Mouse (Mus musculus) CD4-positive helper T cell, adult 2 months (primary cell): ENCODE results near the gene 6430531B16Rik.

Experiments
- DNase-seq: peaks from one replicate; pipeline ENCODE4 v3.0.0-alpha.2; 2012; ENCODE audit warnings: low read depth, missing footprints, low spot score

Gene 6430531B16Rik

DNA sequence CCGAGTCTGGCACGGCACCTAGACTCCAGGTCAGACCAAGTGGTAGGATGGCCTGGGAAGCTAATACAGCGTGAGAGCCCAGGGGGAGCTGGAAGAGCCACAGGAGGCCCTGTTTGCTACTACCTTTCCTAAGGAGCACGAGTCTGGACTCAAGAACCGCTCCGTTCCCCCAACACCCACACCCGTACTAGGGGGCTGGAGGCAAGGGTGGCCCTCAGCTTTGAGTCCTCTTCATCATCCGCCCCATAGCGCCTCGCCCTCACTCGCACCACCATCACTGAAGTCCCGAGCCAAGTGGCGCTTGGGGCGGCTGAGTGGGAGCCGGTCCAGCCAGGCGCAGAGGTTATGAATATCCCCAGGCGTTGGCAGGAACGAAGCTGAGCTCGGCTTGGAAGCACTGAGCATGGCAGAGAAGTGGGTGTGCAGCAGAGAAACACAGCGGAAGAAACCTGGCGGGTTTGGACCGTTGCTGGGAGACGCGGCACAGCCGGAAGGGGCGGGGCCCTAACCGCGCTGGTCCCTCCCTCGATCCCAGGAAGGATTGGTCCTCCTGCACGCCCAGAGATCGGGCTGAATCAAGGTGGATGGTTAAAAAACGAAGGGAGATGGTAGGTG is at the start of gene 6430531B16Rik:
Gene 6430531B16Rik, minus strand, starts transcription at position 478 of the 615 bp plus-strand sequence.
- DNase-seq = peak; percentile 85

GRCm38 (mm10) chr7:140011336-140011735 is 32.8 kb upstream of the 6430531B16Rik start:
- DNase-seq = no peak

DNA sequence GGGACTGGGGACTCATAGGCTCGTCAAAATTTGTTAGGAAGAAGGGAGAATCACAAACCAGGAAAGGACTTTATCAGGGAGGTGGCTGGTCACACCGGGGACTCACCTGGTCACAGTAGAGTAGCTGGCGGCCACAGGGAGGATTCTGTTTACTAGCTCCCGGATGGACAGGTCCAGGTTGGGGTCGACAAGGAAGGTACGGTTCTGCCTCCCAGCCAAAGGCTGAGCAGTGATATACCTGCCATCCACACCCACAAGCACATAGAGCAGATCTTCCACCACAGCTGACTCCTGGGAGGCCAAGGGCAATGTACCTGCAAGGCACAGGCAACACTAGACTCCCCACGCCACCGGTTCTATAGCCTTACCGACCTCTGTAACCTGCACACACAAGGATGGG is 29.2 kb upstream of the 6430531B16Rik start:
- DNase-seq = no peak

GRCm38 (mm10) chr7:140006861-140007611 is 28.5 kb upstream of the 6430531B16Rik start:
- no peak for DNase-seq

DNA sequence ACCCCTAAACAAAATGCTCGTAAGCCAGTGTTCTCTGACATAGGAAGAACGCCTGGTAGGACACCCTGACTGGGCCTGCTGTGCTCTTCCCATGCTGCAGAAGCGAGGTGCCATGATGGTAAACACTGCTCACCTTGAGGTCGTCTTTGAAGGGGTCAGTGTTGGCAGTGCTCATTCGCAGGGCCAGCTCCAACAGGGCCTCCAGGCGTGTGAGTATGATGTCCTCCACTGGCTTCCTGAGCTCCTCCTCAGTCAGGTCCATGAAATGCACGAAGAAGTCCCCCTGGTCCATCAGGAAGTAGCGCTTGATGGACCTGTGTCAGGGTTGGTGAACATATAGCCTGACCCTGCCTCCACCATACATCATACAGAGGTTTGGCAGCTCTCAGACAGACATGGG is 26.1 kb upstream of the 6430531B16Rik start:
- no peak for DNase-seq

- DNase-seq = no peak
Measured at GRCm38 (mm10) chr7:140001086-140001740, 22.7 kb upstream of the 6430531B16Rik start.

DNA sequence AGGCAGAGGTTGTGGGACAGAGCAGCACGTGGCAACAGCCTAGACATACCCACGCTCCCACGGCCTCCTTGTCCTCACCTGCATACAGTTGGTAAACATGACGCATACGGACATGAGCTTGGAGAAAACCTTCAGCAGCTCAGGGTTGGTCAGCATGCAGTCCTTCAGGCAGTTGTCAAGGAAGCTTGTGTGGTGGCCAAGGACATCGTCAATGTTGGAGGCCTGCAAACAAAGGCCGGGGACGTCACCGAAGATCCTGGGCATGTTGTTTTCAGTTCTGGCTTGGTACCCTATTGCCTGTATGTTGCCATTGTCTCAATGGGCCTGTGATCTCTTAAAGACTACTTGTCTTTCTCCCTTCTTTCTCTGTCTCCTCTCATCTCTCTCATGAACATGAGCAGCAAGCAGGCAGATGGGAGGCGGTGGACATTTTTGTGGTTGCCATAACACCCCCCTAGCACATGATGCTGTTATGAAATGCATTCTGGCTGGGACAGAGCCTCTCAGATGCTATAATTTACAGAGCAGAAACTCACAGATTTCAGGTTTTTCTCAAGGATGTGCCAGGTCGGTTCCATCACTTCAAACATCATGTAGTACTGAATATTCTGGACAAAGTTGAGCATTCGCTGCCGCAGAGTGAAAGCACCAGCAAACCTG is 20.3 kb upstream of the 6430531B16Rik start:
- no peak for DNase-seq

GRCm38 (mm10) chr7:139994676-139995075 is 16.1 kb upstream of the 6430531B16Rik start:
- peak; percentile 76 for DNase-seq

DNA sequence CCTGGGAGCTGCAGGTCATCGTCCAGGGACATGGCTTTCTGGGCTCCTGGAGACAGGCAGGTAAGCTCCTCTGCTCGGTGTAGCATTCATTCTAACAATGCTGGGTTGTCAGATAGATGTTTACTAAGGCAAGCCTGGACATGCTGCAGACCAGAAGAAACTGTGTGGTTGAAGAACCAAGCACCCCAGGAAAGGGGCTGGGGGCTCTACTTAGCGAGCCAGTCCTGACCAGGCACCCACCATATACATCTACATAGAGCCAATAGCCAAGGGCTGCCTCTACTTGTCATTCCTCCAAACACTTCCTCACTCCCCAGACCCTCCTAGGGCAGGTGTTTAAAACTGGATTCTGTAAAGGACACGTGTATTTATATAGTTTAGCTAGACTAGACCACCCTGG is 15.6 kb upstream of the 6430531B16Rik start:
- no peak for DNase-seq

GRCm38 (mm10) chr7:139993532-139993931 is 15.0 kb upstream of the 6430531B16Rik start:
- DNase-seq = no peak

DNA sequence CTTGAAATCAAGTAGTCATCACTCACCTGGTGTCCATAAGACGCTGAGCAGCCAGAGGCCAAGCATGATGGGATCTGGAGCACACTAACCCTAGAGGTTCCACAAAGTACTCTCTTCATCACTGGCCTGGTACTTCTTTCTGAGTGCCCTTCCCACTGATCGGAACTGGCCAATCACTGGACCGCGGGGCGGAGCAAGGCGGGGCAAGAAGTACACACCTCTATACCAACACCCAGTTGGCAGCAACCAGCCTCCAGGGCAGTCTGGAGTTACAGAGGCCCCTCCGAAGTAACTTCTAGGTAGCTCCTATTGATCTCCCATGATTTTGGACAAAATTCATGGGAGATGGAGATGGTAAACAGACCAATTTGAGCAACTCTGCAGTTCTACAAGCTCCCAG is 13.9 kb upstream of the 6430531B16Rik start, which contains the start of gene Adam8:
Gene Adam8, minus strand, starts transcription at position 157 of the 400 bp plus-strand sequence.
- peak; percentile 70 for DNase-seq

DNA sequence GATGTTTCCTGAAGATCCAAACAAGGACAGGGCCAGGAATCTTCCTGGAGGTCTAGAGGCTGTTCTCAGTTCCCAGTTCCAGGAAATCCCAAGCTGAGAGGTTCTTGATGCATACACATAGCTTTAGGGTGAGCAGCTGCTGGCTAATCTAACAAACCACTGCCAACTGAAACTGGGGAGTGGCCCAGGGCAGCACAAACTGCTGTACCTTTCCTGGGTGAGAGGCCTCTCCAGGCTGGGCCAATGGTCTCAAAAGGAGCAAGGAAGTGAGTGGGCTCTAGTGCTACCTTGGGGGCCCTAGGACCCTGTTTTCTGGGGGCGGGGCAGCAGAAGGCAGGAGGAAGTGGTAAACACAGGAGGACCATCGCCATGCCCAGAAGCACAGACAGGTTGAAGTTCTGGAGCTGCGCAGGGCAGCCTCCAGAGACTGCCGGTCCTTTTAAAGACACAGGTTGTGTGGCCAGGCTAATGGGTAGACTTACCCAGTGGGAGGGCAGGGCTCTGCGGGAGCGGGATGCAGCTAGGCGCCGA is 12.4 kb upstream of the 6430531B16Rik start:
- DNase-seq = no peak

DNA sequence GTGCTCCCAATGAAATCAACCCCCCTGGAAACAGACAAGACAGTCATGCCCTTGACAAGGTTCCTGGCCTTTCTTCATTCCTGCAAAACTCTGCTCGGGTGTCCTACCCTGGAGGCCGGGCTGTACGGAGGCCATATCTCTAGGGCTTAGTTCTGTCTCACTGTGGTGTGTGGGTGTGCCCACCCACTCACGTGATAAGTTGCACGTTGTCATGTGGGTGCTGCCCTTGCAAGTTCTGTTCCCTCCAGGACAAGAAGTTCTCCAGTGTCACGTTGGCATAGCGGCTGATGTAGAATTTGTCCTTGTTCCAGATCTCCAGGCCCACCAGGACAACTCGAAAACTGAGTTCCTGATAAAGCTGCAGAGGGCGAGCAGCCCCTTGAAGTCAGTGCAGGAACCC is 9.7 kb upstream of the 6430531B16Rik start:
- no peak for DNase-seq

DNA sequence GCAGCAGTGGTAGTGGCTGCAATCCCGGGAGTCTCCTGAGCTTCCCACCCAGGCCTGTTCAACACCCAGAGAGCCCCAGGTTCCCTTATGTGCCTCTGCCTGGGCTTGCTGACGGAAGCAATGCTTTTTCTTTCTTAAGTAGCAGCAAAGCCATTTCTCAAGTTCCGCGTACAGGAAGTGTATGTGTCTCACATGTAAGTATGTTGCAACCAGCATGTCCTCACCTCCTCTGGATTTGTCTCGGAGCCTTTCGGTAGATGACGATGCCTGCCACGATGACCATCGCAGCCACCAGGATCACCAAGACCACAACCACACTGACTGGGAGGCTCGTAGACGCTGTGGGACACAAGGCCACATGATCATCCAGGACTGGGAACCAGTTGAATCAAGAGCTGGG is 6.0 kb upstream of the 6430531B16Rik start:
- no peak for DNase-seq

GRCm38 (mm10) chr7:139982058-139982457 is 3.5 kb upstream of the 6430531B16Rik start:
- DNase-seq = no peak

- DNase-seq = no peak
Measured at GRCm38 (mm10) chr7:139980778-139981177, 2.2 kb upstream of the 6430531B16Rik start.

GRCm38 (mm10) chr7:139979011-139979719 is 610 bp upstream of the 6430531B16Rik start:
- no peak for DNase-seq

GRCm38 (mm10) chr7:139975471-139975870 is 3.1 kb downstream of the 6430531B16Rik start:
- DNase-seq = no peak

DNA sequence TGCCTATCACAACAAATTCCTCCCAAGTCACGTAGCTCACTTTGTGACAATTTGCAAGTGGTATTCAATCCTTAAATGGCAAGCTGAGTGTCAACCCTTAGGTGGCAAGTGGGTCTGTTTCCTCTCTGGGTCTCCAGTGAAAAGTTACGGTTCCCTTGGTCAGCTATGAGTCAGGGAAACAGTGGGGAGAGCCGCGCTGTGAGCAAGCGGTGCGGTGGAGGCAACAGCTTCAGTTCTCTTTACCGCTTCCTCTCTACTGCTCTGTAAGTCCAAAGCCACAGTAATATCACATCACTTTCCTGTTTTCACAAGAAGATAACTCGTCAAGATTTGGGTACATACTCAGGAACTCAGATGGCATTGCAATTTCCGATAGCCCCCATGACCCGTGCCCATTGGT is 4.2 kb downstream of the 6430531B16Rik start:
- peak; percentile 76 for DNase-seq

GRCm38 (mm10) chr7:139972923-139973331 is 5.6 kb downstream of the 6430531B16Rik start:
- DNase-seq = peak; percentile 77

DNA sequence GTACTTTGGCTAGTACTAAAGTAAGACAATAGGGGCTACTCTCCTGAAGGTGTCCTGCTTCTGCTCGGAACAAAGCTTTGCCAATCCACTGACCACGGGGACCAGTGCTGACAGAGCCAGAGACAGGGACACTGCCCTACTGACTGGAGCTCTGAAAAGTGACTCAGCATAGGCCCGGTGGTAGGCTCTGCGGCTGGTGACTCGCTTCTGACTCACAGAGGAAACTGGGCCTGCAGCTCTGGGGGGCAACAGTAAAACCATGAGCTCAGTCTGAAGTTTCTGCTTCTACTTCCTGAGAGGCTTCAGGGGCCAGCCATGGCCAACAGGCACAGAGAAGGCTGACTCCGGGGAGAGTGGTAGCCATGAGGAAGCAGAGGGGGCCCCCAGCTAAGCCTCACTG is 7.1 kb downstream of the 6430531B16Rik start:
- DNase-seq = peak; percentile 55
